Mouse (Mus musculus) liver, postnatal 0 days (tissue): ENCODE data around the gene Tmem14c. TPM values are rescaled to one million over a fixed set of nuclear protein-coding genes. Genes with fewer than 3 reads are reported as not detected.

ENCODE experiments used
- ATAC-seq: fragments of 200-750 bp; cut with Nextera tagmentation; 2 replicates; pipeline ENCODE4 v1.8.0; 2017; ENCODE audit warnings: mild to moderate bottlenecking, moderate library complexity
- DNase-seq: peaks from one replicate; pipeline ENCODE4 v3.0.0-alpha.2; 2016
- H3K27ac ChIP-seq: fragments of 300-500 bp; sonication (generic); 2 replicates; pipeline ENCODE4 v1.5.1; 2014; ENCODE audit warnings: antibody characterized with exemption, moderate library complexity, mild to moderate bottlenecking, low read depth
- H3K27me3 ChIP-seq: fragments of 300-500 bp; sonication (generic); 2 replicates; pipeline ENCODE4 v1.6.1; 2014; ENCODE audit warnings: low read length, control low read depth, mixed read lengths; ENCODE audit not compliant: insufficient read depth
- H3K36me3 ChIP-seq: fragments of 300-500 bp; sonication (generic); replicated peaks from 2 replicates; pipeline ENCODE4 v1.6.1; 2014; ENCODE audit warnings: mild to moderate bottlenecking, control low read depth, low read length, moderate library complexity, mixed read lengths; ENCODE audit not compliant: insufficient read depth
- H3K4me1 ChIP-seq: fragments of 300-500 bp; sonication (generic); 2 replicates; pipeline ENCODE4 v1.6.1; 2014; ENCODE audit warnings: antibody characterized with exemption, mild to moderate bottlenecking, control low read depth; ENCODE audit not compliant: insufficient read depth
- H3K4me2 ChIP-seq: fragments of 300-500 bp; sonication (generic); 2 replicates; pipeline ENCODE4 v1.6.1; 2014; ENCODE audit warnings: low read depth, mild to moderate bottlenecking, low read length, moderate library complexity, mixed read lengths
- H3K4me3 ChIP-seq: fragments of 300-500 bp; sonication (generic); 2 replicates; pipeline ENCODE4 v1.5.1; 2014; ENCODE audit warnings: low read depth, low read length
- H3K9ac ChIP-seq: fragments of 300-500 bp; sonication (generic); replicated peaks from 2 replicates; pipeline ENCODE4 v1.6.1; 2014; ENCODE audit warnings: mild to moderate bottlenecking, moderate library complexity
- H3K9me3 ChIP-seq: fragments of 300-500 bp; sonication (generic); 2 replicates; pipeline ENCODE4 v1.6.1; 2016; ENCODE audit warnings: mild to moderate bottlenecking, control low read depth, low read length, mixed read lengths
- CTCF ChIP-seq: sonication (generic); IDR thresholded peaks from 2 replicates; pipeline ENCODE4 v1.5.1; 2016; ENCODE audit warnings: antibody characterized with exemption, low read depth
- EP300 ChIP-seq: IDR thresholded peaks from 2 replicates; pipeline ENCODE4 v1.6.1; 2016; ENCODE audit warnings: antibody characterized with exemption, low read depth, mild to moderate bottlenecking
- WGBS: fragments of 180-500 bp; shearing (Covaris S2); extraction: QIAGEN DNeasy Blood & Tissue Kit; methylation state at CpG from one replicate; pipeline ENCODE4 v1.1.7; 2014; ENCODE audit not compliant: insufficient replicate concordance; 5-methylcytosine and 5-hydroxymethylcytosine counted together
- polyA plus RNA-seq: library from polyadenylated mRNA; unstranded; fragments of >200 nt; fragmentation: Nextera tagmentation; extraction: Ambion mirVana; gene quantifications from 2 replicates; pipeline ENCODE4 v1.2.1, GENCODE M21; 2015

Tmem14c gene
- polyA plus RNA-seq, 1 experiment from 2014 or later: 408 TPM

GRCm38 (mm10) chr13:41000926-41001639 is 15.0 kb upstream of the Tmem14c start, which contains the start of gene Pak1ip1:
Pak1ip1 (plus strand) TSS chr13:41001023.
- peak within 1 kb of the TSS; percentile 98 for H3K27ac ChIP-seq
- peak within 1 kb of the TSS; percentile 82 for H3K4me3 ChIP-seq
- no peaks in the 10 kb centered on the region for H3K27me3 ChIP-seq
- H3K4me2 ChIP-seq: peak within 1 kb of the TSS; percentile 98
- no peak for TF ChIP-seq CTCF
- TF ChIP-seq EP300: peak; percentile 80
- peaks cover 15% of the 10 kb centered on the region for H3K36me3 ChIP-seq
- DNase-seq (peak; percentile 93), ATAC-seq (peak; percentile 96)
- peak within 1 kb of the TSS; percentile 79 for H3K9ac ChIP-seq
- peaks cover 31% of the 10 kb centered on the region for H3K4me1 ChIP-seq
- under 1% methylated on average over 55 of the region's 58 CpGs for WGBS
- H3K9me3 ChIP-seq: no peaks in the 10 kb centered on the region

GRCm38 (mm10) chr13:41002001-41002400 is 14.1 kb upstream of the Tmem14c start:
- H3K36me3 ChIP-seq: peaks cover 24% of the 10 kb centered on the region
- H3K9ac ChIP-seq: 0 out of 2 replicates have a peak overlapping the region, but pooled peaks have one; percentile 5
- ATAC-seq (no peak), DNase-seq (no peak)
- WGBS: 72% methylated on average over 5 of the region's 5 CpGs
- no peaks in the 10 kb centered on the region for H3K27me3 ChIP-seq
- H3K4me1 ChIP-seq: peaks cover 31% of the 10 kb centered on the region
- H3K27ac ChIP-seq: no peak overlapping the region
- peak overlapping the region; percentile 82 for H3K4me3 ChIP-seq
- TF ChIP-seq CTCF (no peak), EP300 (no peak)
- H3K4me2 ChIP-seq: peak overlapping the region; percentile 98
- no peaks in the 10 kb centered on the region for H3K9me3 ChIP-seq

- TF ChIP-seq EP300 (no peak), CTCF (no peak)
- DNase-seq: no peak
Observed at GRCm38 (mm10) chr13:41006244-41006643, 9.8 kb upstream of the Tmem14c start.

GRCm38 (mm10) chr13:41008271-41008670 is 7.8 kb upstream of the Tmem14c start:
- ATAC-seq (no peak), DNase-seq (no peak)
- peaks cover 82% of the 10 kb centered on the region for H3K36me3 ChIP-seq
- no peak for TF ChIP-seq EP300
- no peak for TF ChIP-seq CTCF
- no peak overlapping the region for H3K9ac ChIP-seq
- no peak overlapping the region for H3K4me3 ChIP-seq
- H3K27ac ChIP-seq: no peak overlapping the region
- no peaks in the 10 kb centered on the region for H3K27me3 ChIP-seq
- no peaks in the 10 kb centered on the region for H3K9me3 ChIP-seq
- H3K4me2 ChIP-seq: no peak overlapping the region
- WGBS: 83% methylated on average over 10 of the region's 10 CpGs
- peaks cover 9% of the 10 kb centered on the region; the same call in 1 of the 2 replicates for H3K4me1 ChIP-seq

More at GRCm38 (mm10) chr13:41006244-41006643, 9.8 kb upstream of the Tmem14c start:
- Histone ChIP-seq H3K4me1 (peaks cover 20% of the 10 kb centered on the region), H3K27ac (no peak overlapping the region), H3K9me3 (no peaks in the 10 kb centered on the region), H3K36me3 (peaks cover 66% of the 10 kb centered on the region), H3K9ac (no peak overlapping the region), H3K4me3 (no peak overlapping the region), H3K4me2 (no peak overlapping the region), H3K27me3 (no peaks in the 10 kb centered on the region)
- no peak for ATAC-seq
- WGBS: 82% methylated on average over 4 of the region's 4 CpGs

- H3K27ac ChIP-seq: no peak overlapping the region
- no peak overlapping the region for H3K4me2 ChIP-seq
- H3K4me3 ChIP-seq: no peak overlapping the region
- no peaks in the 10 kb centered on the region for H3K27me3 ChIP-seq
- TF ChIP-seq CTCF: peak; percentile 40
- TF ChIP-seq EP300: no peak
- H3K4me1 ChIP-seq: peaks cover 7% of the 10 kb centered on the region; the same call in 1 of the 2 replicates
- ATAC-seq: no peak
- H3K9me3 ChIP-seq: no peaks in the 10 kb centered on the region
- H3K36me3 ChIP-seq: peaks cover 81% of the 10 kb centered on the region
- WGBS: 83% methylated on average over 8 of the region's 8 CpGs
- DNase-seq: no peak
- H3K9ac ChIP-seq: no peak overlapping the region
Observed at GRCm38 (mm10) chr13:41008946-41009345, 7.1 kb upstream of the Tmem14c start.

GRCm38 (mm10) chr13:41016797-41017405 is 809 bp downstream of the Tmem14c start:
- 23% methylated on average over 12 of the region's 12 CpGs for WGBS
- Histone ChIP-seq H3K4me1 (peaks cover 38% of the 10 kb centered on the region), H3K9ac (peak overlapping the region; percentile 81), H3K36me3 (peaks cover 52% of the 10 kb centered on the region), H3K4me3 (peak overlapping the region; percentile 70), H3K9me3 (no peaks in the 10 kb centered on the region), H3K27me3 (no peaks in the 10 kb centered on the region), H3K27ac (peak overlapping the region; percentile 94), H3K4me2 (peak overlapping the region; percentile 71)
- TF ChIP-seq CTCF (no peak), EP300 (no peak)
- peak; percentile 30 for DNase-seq
- 0 out of 2 replicates have a peak, but pooled peaks have one; percentile 0 for ATAC-seq
